Mouse (Mus musculus): ENCODE results near the gene Sco1.
"Not testable (repeated sequence)": the region's sequence is repeated elsewhere in the genome, so short reads cannot be mapped to it uniquely, and the experiment has no call there.

Gene Sco1

DNA sequence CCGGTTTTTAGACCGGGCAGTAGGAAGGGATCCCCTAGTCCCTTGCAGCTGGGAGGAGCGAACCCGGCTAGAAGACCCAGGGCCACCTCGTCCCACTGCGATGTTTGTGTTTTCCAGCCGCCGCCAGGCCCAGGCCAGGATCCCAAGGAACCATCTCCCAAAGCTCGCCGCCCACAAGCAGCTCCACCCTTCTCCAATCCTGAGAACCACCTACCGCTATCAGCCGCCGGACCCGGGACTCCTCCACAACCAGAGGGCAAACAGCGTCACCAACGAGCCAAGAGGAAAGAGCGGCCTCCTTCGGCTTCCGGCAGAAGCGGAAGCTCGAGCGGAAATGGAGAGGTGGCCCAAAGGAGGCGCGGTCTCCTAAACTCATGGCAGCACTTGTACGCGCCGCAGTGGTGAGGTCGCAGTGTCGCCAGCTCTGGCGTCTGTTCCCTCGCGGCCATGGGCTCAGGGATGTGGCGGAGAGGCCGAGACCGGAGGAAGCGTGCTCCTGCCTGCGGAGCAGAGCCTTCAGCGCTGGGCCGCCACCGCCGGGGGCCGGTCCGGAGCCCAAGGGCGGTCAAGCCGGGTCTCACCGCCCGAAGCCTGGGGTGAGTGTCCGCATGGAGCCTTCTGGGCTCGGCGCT, at the start of gene Sco1, which contains the start of gene Adprm:
Sco1 (plus strand) TSS at position 350 of the 632 bp plus-strand sequence.
Adprm (minus strand) TSS at position 274 of the 632 bp plus-strand sequence.
- peak; percentile 88 for DNase-seq (ENCODE audit: low spot score)

DNA sequence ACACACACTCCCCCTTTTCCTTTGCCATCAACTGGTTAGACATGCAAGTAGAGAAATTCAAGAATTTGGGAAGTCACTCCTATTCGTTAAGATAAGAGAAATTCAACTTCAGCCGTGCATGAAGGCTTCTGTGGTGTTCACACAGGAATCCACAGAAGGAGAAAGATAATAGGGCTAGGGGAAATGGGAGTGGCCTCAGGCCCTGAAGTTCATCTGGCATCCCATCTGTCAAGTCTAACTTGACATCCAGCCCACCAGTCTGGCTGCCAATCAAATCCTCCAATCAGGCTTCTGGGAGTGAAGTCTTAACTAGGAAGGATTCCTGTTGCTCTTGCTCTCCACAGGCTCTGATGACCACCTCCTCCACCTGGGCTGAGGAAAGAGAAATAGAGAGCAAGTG, 49.6 kb upstream of the Sco1 start:
- no peak for DNase-seq (ENCODE audit: low spot score)

DNA sequence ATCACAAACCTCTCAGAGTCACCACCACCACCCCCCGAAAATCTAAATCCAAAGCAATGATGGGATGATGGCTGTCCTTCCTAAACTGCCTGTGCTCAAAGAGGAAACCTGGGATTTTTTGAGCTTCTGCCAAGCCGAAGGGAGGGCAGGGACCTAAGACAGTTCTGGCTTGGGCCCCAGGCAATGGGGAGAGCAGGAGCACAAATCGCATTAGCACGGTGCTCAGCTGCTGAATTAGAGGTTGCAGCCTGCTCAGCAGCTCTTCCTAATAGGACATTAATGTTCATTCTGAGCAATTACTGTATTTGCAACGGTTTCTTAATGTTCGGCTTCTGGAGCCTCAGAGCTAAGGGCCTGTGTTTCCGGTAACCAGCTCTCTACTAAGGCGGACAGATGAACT, 44.5 kb upstream of the Sco1 start:
- DNase-seq (ENCODE audit: low spot score) = no peak

DNA sequence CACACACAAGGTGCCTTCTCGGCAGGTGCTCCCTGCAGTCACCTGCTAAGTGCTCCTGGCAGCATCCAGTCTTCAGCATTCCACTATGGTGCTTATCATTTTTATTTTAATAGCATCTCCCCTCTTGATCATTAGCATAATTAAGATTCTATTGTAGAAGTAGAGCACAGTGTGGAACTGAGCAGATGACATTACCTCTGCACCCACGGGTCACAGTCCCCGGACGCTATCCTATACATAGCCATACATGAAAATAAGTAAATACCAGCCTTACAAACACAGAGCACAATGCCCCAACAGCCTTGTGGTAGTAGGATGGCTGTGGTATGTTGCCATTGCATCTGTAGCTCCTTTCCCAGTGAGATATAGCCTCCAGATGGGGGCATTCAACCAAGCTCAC, 43.9 kb upstream of the Sco1 start:
- no peak for DNase-seq (ENCODE audit: low spot score)

DNA sequence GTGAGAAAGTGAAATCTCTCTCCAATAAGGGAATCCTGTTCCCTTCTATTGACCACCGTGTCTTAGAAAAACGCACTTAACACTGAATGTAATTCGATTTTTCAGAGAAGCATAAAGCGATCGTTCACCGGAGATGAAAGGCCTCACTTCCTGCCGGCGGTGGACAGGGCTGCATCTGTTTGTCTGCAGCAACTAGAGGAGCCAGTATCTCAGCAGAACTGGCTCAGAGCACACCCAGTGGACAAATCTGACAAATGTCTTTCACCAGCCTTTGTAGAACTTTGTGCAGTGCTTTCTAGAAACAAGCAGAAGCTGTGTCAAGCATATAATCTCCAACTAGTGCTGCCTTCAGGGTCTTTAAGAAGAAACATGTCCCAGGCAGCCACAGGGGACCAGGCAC, 42.0 kb upstream of the Sco1 start:
- DNase-seq (ENCODE audit: low spot score) = peak; percentile 59

- no peak for DNase-seq (ENCODE audit: low spot score)
Observed at GRCm38 (mm10) chr11:67011635-67012034, 40.8 kb upstream of the Sco1 start.

DNA sequence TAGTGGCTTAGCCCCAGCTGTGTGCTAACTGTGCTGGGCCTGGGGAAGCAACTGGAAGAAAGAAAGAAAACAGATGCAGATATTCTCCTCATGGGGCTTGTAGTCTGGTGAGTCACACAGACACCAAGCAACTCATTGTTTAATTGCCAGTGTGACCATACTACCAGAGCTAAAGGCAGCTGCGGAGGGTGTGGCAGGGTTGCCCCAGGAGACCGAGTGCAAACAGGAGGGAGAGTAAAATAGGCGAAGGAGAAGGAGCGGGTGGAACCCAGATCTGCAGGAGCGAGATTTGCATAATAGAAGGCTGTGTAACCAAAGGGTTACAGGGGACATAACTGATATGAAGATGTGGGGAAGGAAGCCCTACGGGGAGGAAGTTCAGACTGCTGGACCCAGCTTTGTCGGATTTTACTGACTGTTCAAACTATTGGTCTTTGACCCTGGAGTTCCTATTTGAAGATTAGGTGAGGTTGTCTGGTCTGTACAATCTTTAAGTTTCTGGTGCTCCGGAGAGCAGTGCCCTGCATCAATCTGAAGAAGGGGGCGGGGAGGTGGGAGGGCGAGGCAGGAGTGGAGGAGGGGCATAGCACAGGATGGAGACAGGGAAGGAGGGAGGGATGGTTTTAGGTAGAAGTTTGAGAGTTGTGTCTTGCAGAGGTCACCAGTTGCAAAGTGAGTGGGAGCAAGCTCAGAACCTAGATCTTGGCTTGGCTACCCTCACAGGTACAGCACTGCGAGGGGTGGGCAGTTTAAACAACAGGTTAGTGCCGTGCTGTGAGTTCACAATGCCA, 34.5 kb upstream of the Sco1 start:
- no peak for DNase-seq (ENCODE audit: low spot score)

GRCm38 (mm10) chr11:67019711-67020475, 32.6 kb upstream of the Sco1 start:
- DNase-seq (ENCODE audit: low spot score) = no peak

GRCm38 (mm10) chr11:67020948-67021347, 31.5 kb upstream of the Sco1 start:
- DNase-seq (ENCODE audit: low spot score) = peak; percentile 87

GRCm38 (mm10) chr11:67022354-67023115, 29.9 kb upstream of the Sco1 start:
- no peak for DNase-seq (ENCODE audit: low spot score)

DNA sequence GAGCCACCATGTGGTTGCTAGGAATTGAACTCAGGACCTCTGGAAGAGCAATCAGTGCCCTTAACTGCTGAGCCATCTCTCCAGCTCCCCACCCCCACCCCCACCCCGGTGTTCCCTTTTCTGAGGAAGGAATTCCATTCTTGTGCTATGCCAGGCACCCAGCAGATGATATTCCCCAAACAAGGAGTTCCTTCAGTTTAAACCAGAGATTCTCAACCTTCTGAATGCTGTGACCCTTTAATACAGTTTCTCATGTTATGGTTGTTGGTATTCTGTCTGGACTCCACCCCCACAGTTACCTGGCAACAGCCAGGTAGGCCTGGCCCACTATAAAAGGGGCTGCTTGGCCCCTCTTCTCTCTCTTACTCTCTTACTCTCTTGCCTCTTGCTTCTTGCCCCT, 29.3 kb upstream of the Sco1 start:
- DNase-seq (ENCODE audit: low spot score) = not testable (repeated sequence)

DNA sequence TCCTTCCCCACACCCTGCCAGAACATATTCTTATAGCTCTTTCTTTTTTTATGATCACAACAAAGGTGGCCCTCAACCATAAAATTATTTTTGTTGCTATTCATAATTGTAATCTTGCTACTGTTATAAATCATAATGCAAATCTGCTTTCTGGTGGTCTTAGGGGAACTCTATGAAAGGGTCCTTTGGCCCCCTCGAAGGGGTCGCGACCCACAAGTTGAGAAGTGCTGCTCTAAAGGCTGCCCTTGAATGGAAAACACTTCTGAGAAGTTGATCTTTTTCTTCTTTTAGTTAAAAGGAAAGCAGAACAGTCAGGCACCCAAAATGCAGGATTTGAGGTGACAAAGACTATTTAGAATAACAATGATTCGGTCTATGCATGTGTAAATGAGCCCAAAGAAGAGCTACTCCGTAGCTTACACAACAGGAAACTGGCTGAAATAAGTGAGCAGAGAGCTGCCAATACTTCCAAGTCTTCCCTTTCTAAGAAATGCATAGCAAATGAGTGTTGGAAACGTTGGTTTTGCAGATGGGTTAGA, 28.6 kb upstream of the Sco1 start:
- DNase-seq (ENCODE audit: low spot score) = no peak

DNA sequence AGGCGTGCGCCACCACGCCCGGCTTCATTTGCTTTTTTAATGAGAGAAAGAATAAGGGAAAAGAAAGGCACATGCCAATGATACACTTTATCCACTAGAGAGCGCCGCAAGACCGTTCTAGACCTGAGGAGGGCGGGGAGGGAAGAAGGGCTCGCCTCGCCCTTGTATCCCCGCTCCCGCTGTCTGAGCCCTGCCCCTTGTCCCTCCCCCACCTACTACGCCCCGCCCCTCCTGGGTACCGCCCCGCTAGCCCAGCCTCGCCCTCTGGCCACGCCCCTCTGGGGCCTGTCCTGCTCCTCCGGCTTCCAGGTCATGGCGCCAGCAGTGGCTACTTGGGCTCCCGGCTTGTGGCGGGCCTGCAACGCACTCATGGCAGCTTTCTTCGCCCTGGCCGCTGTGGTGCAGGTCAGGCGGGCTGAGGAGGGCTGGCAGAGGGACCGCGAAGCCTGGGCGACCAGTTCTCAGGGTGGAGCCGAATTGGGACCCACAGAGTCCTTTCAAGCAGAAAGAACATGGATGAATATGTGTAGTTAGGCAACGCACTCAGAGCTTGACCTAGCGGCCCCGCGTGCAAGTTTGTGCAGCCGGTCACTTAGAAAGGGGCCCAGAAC, 27.5 kb upstream of the Sco1 start, which contains the start of gene Tmem220:
Tmem220 (plus strand) TSS at position 288 of the 611 bp plus-strand sequence.
- peak; percentile 97 for DNase-seq (ENCODE audit: low spot score)

DNA sequence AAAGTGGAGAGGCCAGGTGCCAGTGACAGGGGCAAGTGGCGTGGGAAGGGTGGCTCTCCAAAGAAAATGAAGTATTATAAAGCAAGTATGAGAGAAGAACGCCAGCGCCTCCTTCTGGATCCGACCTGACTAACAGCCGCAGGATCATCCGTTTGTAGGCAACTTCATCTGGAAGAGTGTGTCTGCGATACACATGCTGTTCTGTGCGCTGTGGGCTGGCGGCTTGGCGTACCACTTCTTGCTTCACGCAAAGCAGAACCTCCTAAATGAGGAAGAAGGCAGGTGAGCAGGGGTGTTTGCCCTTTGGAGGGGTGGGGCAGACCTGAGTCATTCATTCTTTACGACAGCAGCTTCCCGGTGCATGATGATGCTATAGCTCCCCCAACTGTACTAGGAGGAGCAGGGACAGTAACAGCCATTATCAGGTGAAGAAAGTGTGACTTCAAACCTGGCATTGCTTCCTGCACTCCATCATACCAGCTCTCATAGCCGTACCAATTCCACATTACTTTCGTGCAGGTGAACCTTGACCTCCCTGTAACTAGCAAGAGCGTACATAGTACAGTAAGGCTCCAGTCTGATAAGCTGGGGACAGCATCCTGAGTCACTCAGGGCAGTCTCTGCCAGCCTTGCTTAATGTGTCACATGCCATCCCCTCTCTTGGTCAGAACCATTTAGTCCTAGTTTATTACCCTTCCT, 21.4 kb upstream of the Sco1 start:
- DNase-seq (ENCODE audit: low spot score) = no peak

DNA sequence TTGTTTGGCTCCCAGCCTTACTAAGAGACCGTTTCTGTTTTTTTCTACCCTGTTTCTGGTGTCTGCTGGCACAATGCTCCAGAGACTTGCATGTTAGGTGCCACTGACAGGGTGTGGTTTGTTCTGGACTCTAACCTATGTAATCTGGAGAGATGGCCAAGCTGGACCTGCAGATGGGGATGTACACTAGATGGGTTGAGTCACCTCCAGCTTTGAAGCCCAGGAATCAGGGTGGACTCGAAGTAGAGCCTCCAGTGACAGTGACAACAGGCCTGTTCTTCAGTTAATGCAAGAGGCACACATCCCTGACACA, 20.9 kb upstream of the Sco1 start:
- DNase-seq (ENCODE audit: low spot score) = no peak

GRCm38 (mm10) chr11:67034775-67035485, 17.5 kb upstream of the Sco1 start:
- no peak for DNase-seq (ENCODE audit: low spot score)

DNA sequence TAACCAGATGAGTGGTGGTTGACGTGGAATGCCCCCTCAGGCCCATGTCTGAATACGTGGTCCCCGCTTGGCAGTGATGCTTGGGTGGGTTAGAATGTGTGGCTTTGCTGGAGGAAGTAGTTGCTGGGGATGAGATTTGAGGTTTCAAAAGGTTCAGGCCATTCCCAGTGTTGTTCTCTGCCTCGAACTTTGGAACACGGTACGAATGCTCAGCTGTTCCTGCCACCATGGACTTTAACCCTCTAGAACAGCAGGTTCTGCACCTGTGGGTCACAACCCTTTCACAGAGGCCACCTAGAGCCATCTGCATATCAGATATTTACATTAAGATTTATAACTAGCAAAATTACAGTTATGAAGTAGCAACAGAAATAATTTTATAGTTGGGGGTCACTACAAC, 16.2 kb upstream of the Sco1 start:
- no peak for DNase-seq (ENCODE audit: low spot score)

- DNase-seq (ENCODE audit: low spot score) = no peak
Observed at GRCm38 (mm10) chr11:67036892-67037291, 15.6 kb upstream of the Sco1 start.

DNA sequence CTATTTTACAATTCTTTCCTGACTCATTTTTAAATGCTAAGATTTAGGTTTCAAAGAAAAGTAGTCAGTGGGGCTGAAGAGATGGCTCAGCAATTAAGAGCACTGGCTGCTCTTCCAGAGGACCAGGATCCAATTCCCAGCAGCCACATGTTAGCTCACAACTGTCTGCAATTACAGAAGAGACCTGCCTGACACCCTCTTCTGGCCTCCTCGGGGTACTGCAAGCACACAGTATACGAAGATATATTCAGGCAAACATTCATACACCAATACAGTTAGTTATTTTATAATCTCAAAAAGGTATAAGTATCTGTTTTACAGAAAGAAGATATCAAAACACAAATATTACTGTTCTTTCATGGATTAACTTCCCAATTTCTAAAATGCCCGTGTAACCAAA, 12.7 kb upstream of the Sco1 start:
- DNase-seq (ENCODE audit: low spot score) = no peak

- no peak for DNase-seq (ENCODE audit: low spot score)
Observed at GRCm38 (mm10) chr11:67040483-67040882, 12.0 kb upstream of the Sco1 start.
